Mouse (Mus musculus): ENCODE results near the gene Nkain4.

Nkain4 gene

DNA sequence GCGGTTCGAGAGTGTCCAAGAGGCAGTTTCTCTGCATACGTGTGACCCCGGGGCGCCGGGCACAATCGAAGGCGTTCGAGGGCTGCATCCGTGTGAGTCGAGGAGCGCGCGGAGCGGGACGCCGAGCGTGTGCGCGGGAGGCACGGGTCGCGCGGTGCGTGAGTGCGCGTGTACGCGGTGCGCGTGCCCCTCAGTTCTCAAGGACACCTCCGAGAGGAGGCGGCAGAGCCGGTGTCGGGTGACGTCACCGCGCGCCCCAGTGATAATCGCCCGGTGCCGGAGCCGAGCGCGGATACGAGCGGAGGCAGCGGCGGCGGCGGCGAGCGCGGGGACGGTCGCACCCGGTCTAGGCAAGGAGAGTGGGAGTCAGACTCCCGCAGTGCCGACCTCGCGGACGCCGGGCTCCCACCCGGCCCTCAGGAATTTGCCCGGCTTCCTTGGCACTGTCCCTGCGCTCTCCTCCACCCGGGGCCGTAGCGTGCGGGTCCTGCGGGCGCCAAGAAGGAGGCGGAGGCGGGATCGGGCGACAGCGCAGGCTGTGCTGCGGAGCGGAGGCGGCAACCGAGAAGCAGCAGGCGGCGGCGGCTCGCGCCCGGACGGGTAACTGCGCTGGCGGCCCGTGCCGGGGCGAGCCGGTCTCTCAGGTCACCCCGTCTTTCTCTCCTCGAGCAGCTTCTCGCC lies 61.5 kb downstream of the Nkain4 start:
- TF ChIP-seq GATA4 (IDR thresholded peaks at IDR 0.05; ENCODE audit: insufficient replicate concordance, low read length): no peak

- TF ChIP-seq GATA4 (IDR thresholded peaks at IDR 0.05; ENCODE audit: insufficient replicate concordance, low read length): no peak
Observed at GRCm38 (mm10) chr2:180891835-180892323, 62.6 kb downstream of the Nkain4 start.

DNA sequence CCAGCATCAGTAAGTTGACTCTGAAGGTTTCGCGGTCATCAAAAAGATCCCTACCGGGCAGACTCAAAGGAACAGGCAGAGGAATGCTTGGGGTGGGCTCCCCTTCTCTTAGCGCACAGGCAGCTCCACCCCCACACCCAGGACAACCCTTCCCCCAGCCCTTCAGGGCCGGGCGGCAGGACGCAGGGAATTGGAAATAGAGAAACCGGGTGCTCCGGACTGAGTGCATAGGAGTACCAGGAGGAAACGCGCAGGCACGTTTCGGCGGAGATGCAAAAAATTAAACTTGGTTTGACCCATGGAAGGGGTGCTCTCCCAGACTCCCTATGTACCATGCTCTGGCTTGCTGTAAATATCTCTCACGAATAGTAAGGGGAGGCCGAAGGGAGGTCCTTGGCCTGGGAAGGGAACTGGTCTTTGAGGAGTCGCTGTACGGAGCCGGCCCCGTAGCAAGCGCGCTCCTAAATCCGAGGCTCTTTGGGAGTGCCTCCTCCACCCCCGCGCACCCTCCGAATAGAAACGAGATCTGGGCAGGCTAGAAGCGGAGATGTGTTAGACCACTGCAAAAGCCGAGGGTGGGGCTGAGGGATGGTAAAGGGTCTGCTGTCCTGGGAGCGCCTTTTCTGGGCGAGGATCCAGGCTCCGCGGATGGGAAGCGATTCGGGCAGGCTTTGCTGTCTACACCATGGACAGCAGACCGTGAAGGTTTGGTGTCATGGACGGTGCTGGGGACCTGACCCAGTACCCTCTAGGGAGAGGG lies 63.2 kb downstream of the Nkain4 start:
- no peak for TF ChIP-seq GATA4 (IDR thresholded peaks at IDR 0.05; ENCODE audit: insufficient replicate concordance, low read length)

- no peak for TF ChIP-seq GATA4 (IDR thresholded peaks at IDR 0.05; ENCODE audit: insufficient replicate concordance, low read length)
Observed at GRCm38 (mm10) chr2:180890422-180891074, 64.0 kb downstream of the Nkain4 start.

DNA sequence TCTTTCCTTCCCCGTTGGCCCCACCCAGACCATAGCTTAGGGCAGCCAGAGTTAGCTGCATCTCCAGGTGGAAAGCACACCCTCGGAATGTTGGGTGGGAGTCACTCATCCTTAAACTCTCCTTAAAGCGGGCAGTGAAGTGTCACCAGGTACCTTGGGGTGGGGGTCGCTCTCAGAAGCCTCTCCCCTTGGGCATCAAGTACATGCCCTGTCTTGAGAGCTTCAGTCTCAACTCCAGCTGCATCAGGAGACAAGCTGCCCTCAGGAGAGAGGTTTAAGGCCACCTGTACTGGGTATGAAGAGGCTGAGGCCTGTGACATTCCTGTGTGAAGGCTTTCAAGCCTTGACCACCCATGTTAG lies 64.6 kb downstream of the Nkain4 start:
- TF ChIP-seq GATA4 (IDR thresholded peaks at IDR 0.05; ENCODE audit: insufficient replicate concordance, low read length): no peak

- no peak for TF ChIP-seq GATA4 (IDR thresholded peaks at IDR 0.05; ENCODE audit: insufficient replicate concordance, low read length)
Observed at GRCm38 (mm10) chr2:180889271-180889920, 65.1 kb downstream of the Nkain4 start.

GRCm38 (mm10) chr2:180885270-180885669 lies 69.2 kb downstream of the Nkain4 start:
- TF ChIP-seq GATA4 (IDR thresholded peaks at IDR 0.05; ENCODE audit: insufficient replicate concordance, low read length): no peak

Data from liver, adult (tissue).